Mouse (Mus musculus) liver, embryonic 14.5 days (tissue): ENCODE measurements around the gene Pkig.

Experiments
- CTCF ChIP-seq: IDR thresholded peaks from 2 replicates; pipeline ENCODE4 v1.5.1; 2016; ENCODE audit warnings: antibody characterized with exemption, low read depth, control low read depth
- EP300 ChIP-seq: IDR thresholded peaks from 2 replicates; pipeline ENCODE4 v1.6.1; 2016; ENCODE audit warnings: antibody characterized with exemption, low read depth

DNA sequence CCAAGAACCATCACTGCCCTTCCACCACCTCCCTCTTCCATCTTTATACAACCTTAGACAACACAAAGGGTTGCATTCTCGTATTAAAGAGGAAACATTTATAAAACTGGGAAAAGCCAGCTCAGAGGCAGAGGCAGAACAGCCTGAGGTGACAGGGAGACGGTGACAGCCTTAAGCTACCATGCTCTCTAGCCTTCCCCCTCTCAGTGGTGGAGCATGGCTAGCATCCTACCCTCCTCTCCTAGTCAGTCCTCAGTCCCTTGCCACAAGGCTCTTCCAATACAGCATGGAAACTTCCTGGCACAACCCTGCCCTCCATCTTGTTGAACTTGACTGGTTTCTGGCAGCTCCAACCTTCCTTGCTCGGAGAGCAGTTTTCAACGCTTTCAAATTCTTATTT lies 70.1 kb downstream of the Pkig start:
- TF ChIP-seq EP300 (no peak), CTCF (no peak)
